Mouse (Mus musculus) spleen, adult 18-20 months (tissue): ENCODE measurements around the gene Olfr141.

ENCODE experiments used
- DNase-seq, 2 experiments: peaks; one replicate each; pipeline ENCODE4 v3.0.0; 2022; ENCODE audit warnings: mixed read lengths in 2 of 2

Gene Olfr141

GRCm38 (mm10) chr2:86809918-86810317 is at the start of gene Olfr141:
Gene Olfr141, minus strand, starts transcription at chr2:86810018.
- no peak for DNase-seq

GRCm38 (mm10) chr2:86851596-86851995 is 41.8 kb upstream of the Olfr141 start, which contains the start of gene Olfr1095:
Gene Olfr1095, minus strand, starts transcription at chr2:86851696.
- DNase-seq, result no peak

- no peak for DNase-seq
Measured at GRCm38 (mm10) chr2:86824363-86824762, 14.5 kb upstream of the Olfr141 start, which contains the start of gene Olfr1094. Gene Olfr1094, plus strand, starts transcription at chr2:86824663.

GRCm38 (mm10) chr2:86782179-86782578 is 27.6 kb downstream of the Olfr141 start, which contains the start of gene Olfr1093:
Gene Olfr1093, plus strand, starts transcription at chr2:86782479.
- DNase-seq, result no peak

GRCm38 (mm10) chr2:86761050-86761449 is 48.8 kb downstream of the Olfr141 start:
- no peak for DNase-seq

GRCm38 (mm10) chr2:86758893-86759292 is 50.9 kb downstream of the Olfr141 start, which contains the start of gene Olfr1090:
Gene Olfr1090, minus strand, starts transcription at chr2:86758993.
- DNase-seq, result no peak
